Mouse (Mus musculus) lung, adult 2 months (tissue): ENCODE results near the gene Tmem176b.

Experiments used
- CTCF ChIP-seq: fragments of 200-500 bp; IDR thresholded peaks from 2 replicates; pipeline ENCODE4 v1.5.1; 2011; ENCODE audit warnings: mild to moderate bottlenecking, low read length, control low read depth; ENCODE audit not compliant: insufficient read depth
- POLR2A ChIP-seq: fragments of 200-500 bp; IDR thresholded peaks from 2 replicates; pipeline ENCODE4 v1.6.1; 2011; ENCODE audit warnings: low read depth, mild to moderate bottlenecking, control low read depth, low read length, borderline replicate concordance; ENCODE audit errors: extremely low read depth

DNA sequence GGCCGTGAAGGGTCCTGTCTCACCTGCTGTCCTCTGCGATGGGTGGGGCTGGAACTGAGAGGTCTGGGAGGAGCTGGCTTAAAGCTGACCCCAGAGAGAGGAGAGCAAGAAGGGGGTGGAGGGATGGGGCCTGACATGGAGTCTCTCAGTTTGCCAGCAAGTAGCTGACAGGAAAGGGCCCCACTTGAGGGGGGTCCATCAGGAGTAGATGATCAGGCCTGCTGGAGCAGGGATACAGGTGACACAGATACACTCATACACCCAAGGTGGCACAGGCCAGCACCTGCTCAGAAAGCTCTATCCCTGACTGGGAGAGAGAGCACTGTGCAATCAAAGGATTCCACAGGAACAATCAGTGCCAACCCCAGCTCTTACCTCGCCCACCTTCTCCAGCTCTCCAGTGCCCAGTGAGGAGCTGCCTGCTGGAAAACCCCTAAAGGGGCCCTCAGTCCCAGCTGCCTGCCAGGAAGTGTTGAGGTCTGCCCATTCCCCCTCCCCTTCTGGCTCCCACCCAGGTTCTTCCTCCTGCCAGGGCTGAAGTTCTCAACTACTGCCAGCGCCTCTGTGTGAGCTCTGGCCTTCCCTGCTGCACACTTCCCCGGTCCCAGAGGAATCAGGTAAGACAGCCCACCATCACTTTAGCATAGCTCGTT lies at the start of gene Tmem176b:
- TF ChIP-seq POLR2A (peak; percentile 72; the same call in 1 of the 2 replicates), CTCF (no peak)
